Mouse (Mus musculus) kidney, postnatal 14 days (tissue): Measurements from ENCODE around the gene Elovl3.
"Not testable (repeated sequence)": the region's sequence is repeated elsewhere in the genome, so short reads cannot be mapped to it uniquely, and the experiment has no call there.

ENCODE experiments used
- DNase-seq: peaks from one replicate; pipeline ENCODE4 v3.0.0; 2022; ENCODE audit warnings: mixed read lengths

The Elovl3 gene

GRCm38 (mm10) chr19:46136639-46137580, 5.2 kb downstream of the Elovl3 start:
- DNase-seq: peak; percentile 67

GRCm38 (mm10) chr19:46140324-46140723, 8.6 kb downstream of the Elovl3 start:
- no peak for DNase-seq

- DNase-seq: no peak
These were observed 9.4 kb downstream of the Elovl3 start for GRCm38 (mm10) chr19:46141091-46141490.

- DNase-seq: peak; percentile 28
These were observed 16.0 kb downstream of the Elovl3 start, which contains the start of gene Pitx3 for GRCm38 (mm10) chr19:46147511-46148371. Gene Pitx3 (minus strand): TSS chr19:46148326.

- DNase-seq: peak; percentile 92
These were observed 16.7 kb downstream of the Elovl3 start for GRCm38 (mm10) chr19:46148372-46148760.

GRCm38 (mm10) chr19:46149091-46149490, 17.4 kb downstream of the Elovl3 start:
- DNase-seq: no peak

- peak; percentile 96 for DNase-seq
These were observed 20.6 kb downstream of the Elovl3 start, which contains the start of gene Gbf1 for GRCm38 (mm10) chr19:46152127-46152803. Gene Gbf1 (plus strand): TSS chr19:46152509.

GRCm38 (mm10) chr19:46165950-46166349, 34.3 kb downstream of the Elovl3 start:
- no peak for DNase-seq

- not testable (repeated sequence) for DNase-seq
These were observed 35.5 kb downstream of the Elovl3 start for GRCm38 (mm10) chr19:46167169-46167568.

GRCm38 (mm10) chr19:46169396-46169795, 37.7 kb downstream of the Elovl3 start:
- DNase-seq: no peak

GRCm38 (mm10) chr19:46169913-46170312, 38.2 kb downstream of the Elovl3 start:
- no peak for DNase-seq

GRCm38 (mm10) chr19:46172541-46172940, 40.8 kb downstream of the Elovl3 start:
- no peak for DNase-seq

- DNase-seq: no peak
These were observed 43.5 kb downstream of the Elovl3 start for GRCm38 (mm10) chr19:46175173-46175572.

- no peak for DNase-seq
These were observed 45.3 kb downstream of the Elovl3 start for GRCm38 (mm10) chr19:46177046-46177445.

- no peak for DNase-seq
These were observed 48.6 kb downstream of the Elovl3 start for GRCm38 (mm10) chr19:46180274-46180673.

GRCm38 (mm10) chr19:46182241-46182640, 50.5 kb downstream of the Elovl3 start:
- peak; percentile 54 for DNase-seq
